Mouse (Mus musculus) heart, embryonic 12.5 days (tissue): Measurements from ENCODE around the gene Itgb1bp2. TPM values are rescaled to one million over a fixed set of nuclear protein-coding genes. Genes with fewer than 3 reads are reported as not detected.
A peak's percentile ranks its signal among the peaks of the same experiment; 100 is the strongest.

Source experiments
- ATAC-seq: fragments of 200-750 bp; cut with Nextera tagmentation; 2 replicates; pipeline ENCODE4 v1.8.0; 2017; ENCODE audit warnings: moderate TSS enrichment, moderate library complexity; ENCODE audit not compliant: insufficient number of reproducible peaks, low FRiP score
- H3K27ac ChIP-seq: fragments of 300-500 bp; sonication (generic); 2 replicates; pipeline ENCODE4 v1.5.1; 2016; ENCODE audit warnings: mild to moderate bottlenecking, moderate library complexity; ENCODE audit not compliant: poor library complexity, severe bottlenecking
- H3K27me3 ChIP-seq: fragments of 300-500 bp; sonication (generic); replicated peaks from 2 replicates; pipeline ENCODE4 v1.6.1; 2016; ENCODE audit warnings: mild to moderate bottlenecking, moderate library complexity
- H3K36me3 ChIP-seq: fragments of 300-500 bp; sonication (generic); 2 replicates; pipeline ENCODE4 v1.6.1; 2016; ENCODE audit warnings: mild to moderate bottlenecking, moderate library complexity
- H3K4me1 ChIP-seq: fragments of 300-500 bp; sonication (generic); replicated peaks from 2 replicates; pipeline ENCODE4 v1.6.1; 2016; ENCODE audit warnings: mild to moderate bottlenecking
- H3K4me2 ChIP-seq: fragments of 300-500 bp; sonication (generic); 2 replicates; pipeline ENCODE4 v1.6.1; 2016; ENCODE audit warnings: mild to moderate bottlenecking, moderate library complexity
- H3K4me3 ChIP-seq: fragments of 300-500 bp; sonication (generic); 2 replicates; pipeline ENCODE4 v1.5.1; 2016; ENCODE audit warnings: mild to moderate bottlenecking
- H3K9ac ChIP-seq: fragments of 300-500 bp; sonication (generic); 2 replicates; pipeline ENCODE4 v1.6.1; 2016; ENCODE audit warnings: mild to moderate bottlenecking, moderate library complexity
- H3K9me3 ChIP-seq: fragments of 300-500 bp; sonication (generic); replicated peaks from 2 replicates; pipeline ENCODE4 v1.6.1; 2016; ENCODE audit warnings: mild to moderate bottlenecking, moderate library complexity
- WGBS: fragments of 180-500 bp; shearing (Covaris S2); methylation state at CpG from one replicate; pipeline ENCODE4 v1.1.7; 2016; 5-methylcytosine and 5-hydroxymethylcytosine counted together
- polyA plus RNA-seq: library from polyadenylated mRNA; unstranded; fragments of >200 nt; fragmentation: Nextera tagmentation; extraction: Ambion mirVana; gene quantifications from 2 replicates; pipeline ENCODE4 v1.2.1, GENCODE M21; 2016

Itgb1bp2 gene
- 52.7 and 54.9 TPM in 2 replicates for polyA plus RNA-seq

DNA sequence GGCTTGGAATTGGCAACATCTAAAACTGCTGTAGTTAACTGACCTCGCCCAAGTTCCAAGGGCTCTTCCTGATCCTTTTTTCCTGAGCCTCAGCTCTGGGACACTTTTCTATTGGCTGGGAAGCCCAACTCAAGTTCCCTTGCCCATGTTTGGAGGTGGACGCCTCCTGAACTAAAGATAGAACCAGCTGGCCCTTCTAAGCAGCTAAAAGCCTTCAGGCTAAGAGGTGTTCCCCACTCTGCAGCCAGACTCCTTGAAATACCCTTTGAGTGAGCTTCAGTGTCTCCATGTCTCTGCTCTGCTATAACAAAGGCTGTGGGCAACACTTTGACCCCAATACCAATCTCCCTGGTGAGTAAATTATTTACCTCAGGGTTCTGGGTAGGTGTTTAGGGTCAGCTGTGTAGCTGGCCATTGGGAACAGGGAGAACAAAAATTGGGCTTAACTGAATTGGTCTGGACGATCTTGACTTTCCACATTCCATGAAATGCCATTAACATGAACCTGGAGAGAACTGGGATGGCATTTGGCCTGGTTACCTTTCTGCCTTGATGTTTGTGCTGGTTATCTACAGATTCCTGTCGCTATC lies at the start of gene Itgb1bp2:
TSS of gene Itgb1bp2 (plus strand) at position 203 of the 590 bp plus-strand sequence.
- Histone ChIP-seq H3K36me3 (peaks cover 67% of the 10 kb centered on the region), H3K4me2 (peak within 1 kb of the TSS; percentile 36)

DNA sequence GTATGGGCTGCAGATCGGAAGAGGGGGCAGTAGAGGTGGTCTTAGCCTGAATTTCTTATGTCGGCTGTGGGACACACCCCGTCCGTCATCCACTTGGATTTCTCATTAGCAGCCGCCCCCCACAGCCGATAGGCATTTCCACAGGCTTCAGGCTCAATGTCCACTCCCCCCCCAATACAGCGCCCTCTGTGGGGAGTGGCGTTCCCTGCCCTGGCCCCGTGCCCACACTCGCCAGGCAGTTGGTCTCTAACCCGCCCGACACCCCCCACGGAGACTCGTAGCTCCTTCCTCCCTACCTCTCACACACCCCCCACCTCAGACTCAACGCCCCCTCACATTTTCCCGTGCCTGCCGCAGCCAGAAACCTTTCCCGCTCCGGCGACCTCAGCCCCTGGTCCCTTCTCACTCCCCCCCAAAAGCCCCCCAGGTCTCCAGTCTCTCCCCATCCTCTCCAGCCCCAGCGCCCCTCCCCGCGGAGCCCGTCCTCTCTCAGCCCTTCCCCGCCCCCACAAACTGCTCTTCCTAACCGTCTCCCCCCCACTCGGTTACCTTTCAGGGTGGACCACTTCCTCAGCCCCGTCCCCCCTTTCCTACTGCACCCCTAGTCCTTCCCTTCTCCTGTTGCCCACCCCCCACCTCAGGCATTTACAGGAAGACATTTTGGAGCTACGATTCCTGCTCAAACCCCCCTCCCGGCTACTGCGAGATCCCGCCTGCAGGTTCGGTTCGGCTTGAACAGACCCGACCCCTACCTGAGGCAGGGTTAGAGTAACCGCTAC lies 29.8 kb upstream of the Itgb1bp2 start:
- peaks cover 19% of the 10 kb centered on the region for H3K4me1 ChIP-seq
- no peaks in the 10 kb centered on the region for H3K9me3 ChIP-seq
- peak overlapping the region; percentile 83 for H3K9ac ChIP-seq
- ATAC-seq, result peak; percentile 39
- peak overlapping the region; percentile 57 for H3K27ac ChIP-seq
- no peaks in the 10 kb centered on the region for H3K27me3 ChIP-seq
- H3K36me3 ChIP-seq, result peaks cover 27% of the 10 kb centered on the region
- H3K4me2 ChIP-seq, result peak overlapping the region; percentile 71
- WGBS, result 17% methylated on average over 33 of the region's 36 CpGs
- peak overlapping the region; percentile 73 for H3K4me3 ChIP-seq

More for the DNA sequence above, at the start of gene Itgb1bp2:
- H3K27ac ChIP-seq, result peak within 1 kb of the TSS; percentile 85
- H3K4me1 ChIP-seq, result no peaks in the 10 kb centered on the region
- H3K4me3 ChIP-seq, result peak within 1 kb of the TSS; percentile 20
- no peaks in the 10 kb centered on the region for H3K27me3 ChIP-seq
- peak within 1 kb of the TSS; percentile 44 for H3K9ac ChIP-seq
- peak; percentile 69 for ATAC-seq
- no peaks in the 10 kb centered on the region for H3K9me3 ChIP-seq
- 58% methylated on average over 4 of the region's 4 CpGs for WGBS

DNA sequence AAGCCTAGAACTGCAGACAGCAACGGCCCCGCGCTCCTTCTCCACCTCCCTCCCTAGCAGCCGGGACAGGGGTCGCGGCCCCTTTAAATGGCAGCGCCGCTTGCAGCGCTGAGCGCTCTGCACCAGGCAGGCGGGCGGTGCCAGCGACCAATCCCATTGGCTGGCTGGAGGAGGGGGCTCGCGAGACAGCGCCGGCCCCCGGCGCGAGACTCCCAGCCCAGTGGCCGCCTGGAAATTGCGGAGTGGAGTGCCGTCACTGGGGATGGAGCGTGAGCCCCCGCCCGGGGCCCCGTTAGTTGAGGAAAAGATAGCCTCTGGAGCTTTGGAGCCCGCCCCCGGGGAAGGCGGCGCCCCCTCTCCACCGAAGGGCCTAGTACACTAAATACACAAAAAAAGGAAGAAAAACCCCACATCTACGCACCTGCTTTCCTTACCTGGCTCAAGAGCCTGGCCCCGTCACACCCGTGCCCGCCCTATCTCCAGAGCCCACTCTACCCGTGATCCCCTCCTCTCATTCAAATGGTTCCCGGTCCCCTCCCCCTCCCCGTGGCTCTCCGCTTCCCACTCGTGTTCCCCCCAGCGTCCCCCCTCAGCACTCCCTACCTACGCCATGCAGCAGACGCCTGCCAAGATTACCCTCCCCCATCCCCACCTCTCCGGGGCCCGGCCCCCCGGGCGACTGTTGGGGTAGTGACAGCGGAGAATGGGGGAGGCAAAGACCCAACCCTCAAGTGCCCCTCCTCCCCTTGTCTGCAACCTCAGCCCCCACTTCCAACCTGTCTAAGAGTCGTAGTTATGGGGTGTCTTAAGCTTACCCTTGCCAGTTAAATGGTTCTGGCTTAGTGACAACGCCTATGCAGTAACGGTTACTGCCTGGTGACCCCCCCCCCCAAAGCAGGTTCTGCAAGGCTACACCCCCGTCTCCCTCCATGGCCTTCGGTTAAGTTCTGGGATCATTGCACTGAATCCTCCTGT lies 28.9 kb upstream of the Itgb1bp2 start:
- Histone ChIP-seq H3K9ac (peak overlapping the region; percentile 83), H3K4me2 (peak overlapping the region; percentile 73), H3K4me1 (peaks cover 19% of the 10 kb centered on the region), H3K36me3 (peaks cover 21% of the 10 kb centered on the region), H3K27ac (peak overlapping the region; percentile 85), H3K27me3 (no peaks in the 10 kb centered on the region), H3K4me3 (peak overlapping the region; percentile 73), H3K9me3 (no peaks in the 10 kb centered on the region)
- WGBS, result 13% methylated on average over 53 of the region's 54 CpGs
- peak; percentile 92 for ATAC-seq

DNA sequence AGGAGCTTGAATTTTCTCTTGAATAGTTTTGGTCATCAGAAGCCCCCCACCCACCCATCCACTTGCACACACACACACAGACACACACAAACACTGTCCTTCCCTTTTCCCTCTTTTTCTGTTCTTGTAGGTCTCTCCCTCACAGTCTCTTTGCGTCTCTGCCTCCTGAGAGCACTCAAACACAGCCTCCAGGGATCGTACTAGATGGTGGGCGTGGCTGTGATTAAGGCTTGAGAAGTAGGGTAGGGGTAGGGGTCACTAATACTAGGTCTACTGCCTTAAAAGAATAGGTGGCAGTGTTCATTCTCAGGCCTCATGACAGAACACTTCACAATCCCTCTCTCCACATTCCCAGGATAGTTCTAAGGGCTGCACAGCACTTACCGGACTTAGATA lies 28.2 kb upstream of the Itgb1bp2 start, which contains the start of gene Zmym3:
TSS of gene Zmym3 (minus strand) at position 150 of the 396 bp plus-strand sequence.
- peaks cover 19% of the 10 kb centered on the region for H3K4me1 ChIP-seq
- no peaks in the 10 kb centered on the region for H3K27me3 ChIP-seq
- peak within 1 kb of the TSS; percentile 83 for H3K9ac ChIP-seq
- peak within 1 kb of the TSS; percentile 73 for H3K4me3 ChIP-seq
- peaks cover 14% of the 10 kb centered on the region for H3K36me3 ChIP-seq
- peak; percentile 27; the same call in 1 of the 2 replicates for ATAC-seq
- no peaks in the 10 kb centered on the region for H3K9me3 ChIP-seq
- 28% methylated on average over 4 of the region's 4 CpGs for WGBS
- H3K27ac ChIP-seq, result peak within 1 kb of the TSS; percentile 85
- peak within 1 kb of the TSS; percentile 73 for H3K4me2 ChIP-seq

DNA sequence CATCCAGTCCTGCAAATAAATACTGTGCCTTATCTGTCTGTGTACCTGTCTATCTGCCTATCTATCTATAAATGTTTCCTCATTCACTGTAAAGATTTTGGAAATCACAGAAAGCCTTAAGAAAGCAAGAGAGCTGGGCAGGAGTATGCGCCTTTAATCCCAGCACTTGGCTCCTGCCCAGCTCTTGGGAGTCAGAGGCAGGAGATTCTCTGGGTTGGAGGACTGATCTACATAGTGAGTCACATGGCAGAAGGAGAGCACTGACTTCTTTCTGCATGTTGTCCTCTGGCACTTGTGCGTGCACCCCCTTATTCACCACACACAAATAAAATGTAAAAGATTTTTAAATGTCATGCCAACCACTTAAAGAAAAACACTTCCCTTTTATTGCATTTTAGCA lies 25.4 kb upstream of the Itgb1bp2 start:
- H3K9me3 ChIP-seq, result no peaks in the 10 kb centered on the region
- no peak overlapping the region for H3K4me3 ChIP-seq
- H3K4me1 ChIP-seq, result peaks cover 11% of the 10 kb centered on the region
- no peaks in the 10 kb centered on the region for H3K36me3 ChIP-seq
- WGBS, result 66% methylated on average over 2 of the region's 2 CpGs
- H3K27me3 ChIP-seq, result no peaks in the 10 kb centered on the region
- no peak overlapping the region for H3K4me2 ChIP-seq
- no peak overlapping the region for H3K9ac ChIP-seq
- no peak for ATAC-seq
- no peak overlapping the region for H3K27ac ChIP-seq

DNA sequence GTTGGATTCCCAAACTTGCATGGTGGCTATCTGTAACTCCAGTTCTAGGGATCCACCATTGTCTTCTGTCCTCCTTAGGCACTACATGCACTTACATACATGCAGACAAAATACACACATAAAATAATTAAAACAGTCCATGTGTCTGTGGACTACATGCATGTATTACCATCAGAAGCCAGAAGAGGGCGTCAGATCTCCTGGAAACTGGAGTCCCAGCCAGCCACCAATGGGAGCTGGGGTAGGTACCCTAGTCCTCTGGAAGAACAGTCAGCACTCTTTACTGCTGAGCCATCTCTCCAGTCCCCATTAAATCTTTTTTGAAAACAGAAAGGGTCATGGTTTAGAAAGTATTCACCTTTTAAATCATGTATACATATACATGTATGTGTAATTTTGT lies 21.1 kb upstream of the Itgb1bp2 start:
- Histone ChIP-seq H3K4me2 (no peak overlapping the region), H3K4me3 (no peak overlapping the region), H3K9me3 (no peaks in the 10 kb centered on the region), H3K9ac (no peak overlapping the region), H3K36me3 (no peaks in the 10 kb centered on the region), H3K27ac (no peak overlapping the region), H3K4me1 (no peaks in the 10 kb centered on the region), H3K27me3 (no peaks in the 10 kb centered on the region)
- 5% methylated on average over 1 of the region's 1 CpGs for WGBS
- no peak for ATAC-seq

DNA sequence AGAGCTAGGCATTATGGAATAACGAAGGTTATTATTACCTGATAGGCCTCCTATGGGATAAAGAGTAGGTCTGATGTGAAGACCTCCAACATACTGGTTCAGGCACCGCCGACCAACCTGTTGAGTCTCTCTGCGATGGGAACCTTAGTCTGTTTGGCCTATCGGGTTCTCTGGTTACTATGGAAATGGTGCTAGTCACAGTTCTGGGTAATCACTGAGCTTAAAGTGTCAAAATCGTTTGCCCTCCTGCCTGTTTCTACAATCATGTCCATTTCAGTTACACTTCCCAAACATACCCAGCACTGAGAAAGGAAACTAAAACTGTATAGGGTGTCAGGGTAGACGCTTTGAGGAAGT lies 20.1 kb upstream of the Itgb1bp2 start:
- H3K27ac ChIP-seq, result peak overlapping the region; percentile 93

DNA sequence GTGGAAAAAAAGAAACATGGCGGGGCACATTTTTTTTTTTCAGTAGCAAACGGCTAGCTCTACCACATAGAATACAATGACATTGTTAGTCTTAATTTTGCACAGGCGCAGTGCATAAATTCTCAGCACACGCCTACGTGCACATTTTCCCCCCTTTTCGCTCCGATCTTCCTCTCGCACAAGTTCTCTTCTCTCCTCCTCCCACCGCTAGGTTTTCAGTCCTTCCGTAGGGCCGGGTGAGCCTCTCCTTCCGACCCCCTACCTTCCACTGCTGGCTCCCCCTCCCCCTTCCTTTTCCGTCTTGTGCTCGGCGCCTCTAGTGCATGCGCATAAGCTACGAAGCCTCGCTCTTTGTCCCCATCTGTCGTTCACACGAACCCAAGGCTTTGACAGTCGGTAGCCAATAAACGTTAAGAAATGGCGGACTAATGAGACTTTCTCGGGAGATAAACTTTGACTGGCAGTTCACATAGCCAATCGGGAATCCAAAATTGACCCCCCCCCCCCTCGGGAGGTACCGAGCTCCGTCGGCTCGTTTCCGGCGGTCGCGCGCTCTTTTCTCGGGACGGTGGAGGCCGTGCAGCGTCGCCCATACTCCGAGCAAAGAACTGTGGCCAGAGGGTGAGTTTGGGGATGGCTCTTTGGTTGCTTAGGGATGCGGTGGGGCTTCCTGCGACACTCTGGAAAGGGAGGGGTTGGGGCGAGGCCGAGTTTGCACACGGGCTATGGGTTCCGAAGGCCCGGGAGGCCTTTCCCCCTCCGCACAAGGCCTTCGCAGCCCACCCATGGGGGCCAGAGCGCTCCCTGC lies 19.5 kb upstream of the Itgb1bp2 start, which contains the start of gene Nono:
TSS of gene Nono (plus strand) at position 177 of the 808 bp plus-strand sequence.
- Histone ChIP-seq H3K27me3 (no peaks in the 10 kb centered on the region), H3K27ac (peak within 1 kb of the TSS; percentile 97), H3K4me1 (no peaks in the 10 kb centered on the region), H3K9ac (peak within 1 kb of the TSS; percentile 86), H3K9me3 (no peaks in the 10 kb centered on the region), H3K4me3 (peak within 1 kb of the TSS; percentile 73), H3K36me3 (peaks cover 7% of the 10 kb centered on the region; the same call in 1 of the 2 replicates), H3K4me2 (peak within 1 kb of the TSS; percentile 58)
- 22% methylated on average over 51 of the region's 51 CpGs for WGBS
- ATAC-seq, result peak; percentile 95

More for the DNA sequence above, 20.1 kb upstream of the Itgb1bp2 start:
- Histone ChIP-seq H3K9me3 (no peaks in the 10 kb centered on the region), H3K4me3 (peak overlapping the region; percentile 42), H3K9ac (no peak overlapping the region), H3K4me1 (no peaks in the 10 kb centered on the region), H3K36me3 (0 out of 2 replicates have a peak, but pooled peaks cover 4% of the 10 kb centered on the region), H3K4me2 (peak overlapping the region; percentile 58), H3K27me3 (no peaks in the 10 kb centered on the region)
- 21% methylated on average over 7 of the region's 7 CpGs for WGBS
- ATAC-seq, result no peak

DNA sequence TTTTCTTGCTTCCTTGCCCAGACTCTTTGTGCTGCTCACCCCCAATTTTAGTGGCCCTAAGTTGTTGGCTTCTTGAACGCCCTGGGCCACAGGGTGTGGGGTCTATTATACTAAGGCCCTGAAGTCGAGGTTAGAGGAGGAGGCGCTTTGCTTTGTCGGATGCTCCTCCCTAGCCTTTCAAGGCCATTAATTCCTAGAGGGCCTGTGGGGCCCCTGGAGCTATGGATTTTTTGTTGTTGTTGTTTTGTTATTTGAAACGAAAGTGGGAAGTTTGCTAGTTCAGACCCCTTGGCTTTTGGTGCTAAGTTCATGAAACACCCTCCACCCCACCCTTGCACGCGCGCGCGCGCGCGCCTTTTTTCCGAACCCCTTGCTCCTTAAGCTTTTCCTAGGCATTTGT lies 18.9 kb upstream of the Itgb1bp2 start:
- H3K4me1 ChIP-seq, result no peaks in the 10 kb centered on the region
- H3K36me3 ChIP-seq, result peaks cover 11% of the 10 kb centered on the region; the same call in 1 of the 2 replicates
- peak; percentile 44 for ATAC-seq
- peak overlapping the region; percentile 86 for H3K9ac ChIP-seq
- H3K9me3 ChIP-seq, result no peaks in the 10 kb centered on the region
- no peaks in the 10 kb centered on the region for H3K27me3 ChIP-seq
- H3K4me3 ChIP-seq, result peak overlapping the region; percentile 73
- WGBS, result 19% methylated on average over 14 of the region's 14 CpGs
- peak overlapping the region; percentile 56 for H3K4me2 ChIP-seq
- H3K27ac ChIP-seq, result peak overlapping the region; percentile 97

DNA sequence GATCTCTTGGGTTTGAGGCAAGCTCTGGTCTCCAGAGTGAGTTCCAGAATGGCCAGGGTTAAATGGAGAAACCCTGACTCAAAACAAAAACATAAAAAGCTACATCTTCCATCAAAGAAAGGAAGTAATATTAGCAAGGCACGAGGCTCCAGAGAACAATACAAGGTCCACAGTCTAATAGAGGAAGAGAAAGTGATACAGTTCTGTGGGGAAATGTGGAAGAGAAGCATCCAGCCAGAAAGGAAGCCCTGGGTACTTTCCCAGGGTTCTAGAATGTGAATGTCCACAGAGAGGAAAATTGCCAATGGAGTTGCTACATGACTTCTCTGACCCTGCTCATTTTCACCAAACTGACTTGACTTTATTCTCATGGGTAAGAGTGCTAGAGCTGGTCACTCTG lies 2.3 kb downstream of the Itgb1bp2 start:
- Histone ChIP-seq H3K36me3 (peaks cover 50% of the 10 kb centered on the region), H3K4me3 (no peak overlapping the region), H3K27ac (no peak overlapping the region), H3K4me1 (no peaks in the 10 kb centered on the region), H3K9me3 (no peaks in the 10 kb centered on the region), H3K4me2 (no peak overlapping the region), H3K27me3 (no peaks in the 10 kb centered on the region), H3K9ac (no peak overlapping the region)
- WGBS, result 61% methylated on average over 1 of the region's 1 CpGs
- ATAC-seq, result no peak
